ENCODE assay signal across 8 mouse cellular contexts in the genomic region with DNA sequence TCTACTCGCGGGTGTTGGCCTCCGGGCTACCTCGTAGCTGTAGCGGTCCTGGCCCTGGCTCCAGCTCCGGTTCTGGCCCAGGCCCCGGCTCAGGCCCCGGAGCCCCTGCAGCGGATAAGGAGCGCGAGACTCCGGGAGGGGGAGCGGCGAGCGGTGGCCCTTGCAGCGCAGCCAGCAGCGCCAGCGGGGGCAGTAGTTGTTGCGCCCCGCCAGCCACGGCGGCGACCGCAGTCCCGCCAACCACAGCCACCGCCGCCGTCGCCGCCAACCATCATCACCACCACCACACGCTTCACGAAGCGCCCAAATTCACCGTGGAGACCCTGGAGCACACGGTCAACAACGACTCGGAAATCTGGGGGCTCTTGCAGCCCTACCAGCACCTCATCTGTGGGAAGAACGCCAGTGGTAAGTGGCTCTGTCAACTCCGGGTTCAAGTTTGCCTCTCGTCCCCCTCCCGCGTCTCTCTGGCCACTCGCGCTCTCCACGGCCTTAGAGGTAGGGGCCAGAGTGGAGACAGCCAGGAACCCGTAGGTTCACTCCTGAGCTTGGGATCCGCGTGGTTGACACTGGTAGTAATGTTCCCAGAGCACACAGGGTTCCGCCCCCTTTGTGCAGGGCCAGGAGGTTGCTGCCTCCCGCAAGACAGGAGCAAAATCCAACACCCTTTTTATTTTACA. TPM values are rescaled to one million over a fixed set of nuclear protein-coding genes. Genes with fewer than 3 reads are reported as not detected.
DNase-seq lines count a peak whose midpoint lies in the region; ATAC-seq and TF ChIP-seq lines count a peak whose summit lies in the region.

No protein-coding gene starts in this region.

- H3K27ac ChIP-seq in cortical plate, adult 2 months (ENCODE audit: insufficient read depth, low read length): no peak overlapping the region
- H3K27ac ChIP-seq in limb, embryonic 12.5 days: no peak overlapping the region
- H3K27ac ChIP-seq in midbrain, postnatal 0 days (ENCODE audit: low read depth, low read length): peak overlapping the region; percentile 43; the same call in 1 of the 2 replicates

- WGBS in limb, embryonic 12.5 days: 2% methylated on average over 50 of the region's 50 CpGs
- WGBS in midbrain, postnatal 0 days: under 1% methylated on average over 49 of the region's 50 CpGs

- H3K9ac ChIP-seq in limb, embryonic 12.5 days (replicated peaks): peak overlapping the region; percentile 77
- H3K9ac ChIP-seq in midbrain, postnatal 0 days (replicated peaks; ENCODE audit: low read length, poor library complexity, severe bottlenecking): peak overlapping the region; percentile 66

- H3K27me3 ChIP-seq in limb, embryonic 12.5 days: peaks cover 17% of the 10 kb centered on the region
- no peaks in the 10 kb centered on the region for H3K27me3 ChIP-seq in midbrain, postnatal 0 days (ENCODE audit: insufficient read depth, low read length)

- no peaks in the 10 kb centered on the region for H3K4me1 ChIP-seq in cortical plate, adult 2 months (ENCODE audit: control insufficient read depth, insufficient read depth, low read length)
- peaks cover 29% of the 10 kb centered on the region for H3K4me1 ChIP-seq in limb, embryonic 12.5 days (replicated peaks)
- no peaks in the 10 kb centered on the region for H3K4me1 ChIP-seq in midbrain, postnatal 0 days (ENCODE audit: insufficient read depth, low read length)

- ATAC-seq in cerebellum, adult (ENCODE audit: insufficient number of reproducible peaks, low FRiP score, low TSS enrichment): no peak
- no peak for ATAC-seq in limb, embryonic 12.5 days (ENCODE audit: insufficient number of reproducible peaks, insufficient read depth, low FRiP score, low TSS enrichment, low read depth)
- ATAC-seq in midbrain, postnatal 0 days (ENCODE audit: low FRiP score): 0 out of 2 replicates have a peak, but pooled peaks have one; percentile 1

- H3K9me3 ChIP-seq in limb, embryonic 12.5 days: no peaks in the 10 kb centered on the region
- H3K9me3 ChIP-seq in midbrain, postnatal 0 days (ENCODE audit: low read length): no peaks in the 10 kb centered on the region

- intact Hi-C loops in heart, postnatal 14 days (cut with DNase I): loop anchor here (10.0 kb wide), 1 partner anchor 237 kb away; no protein-coding TSS in a partner anchor

- H3K4me2 ChIP-seq in limb, embryonic 12.5 days: peak overlapping the region; percentile 99
- peak overlapping the region; percentile 90 for H3K4me2 ChIP-seq in midbrain, postnatal 0 days (ENCODE audit: low read depth, low read length, poor library complexity, severe bottlenecking)

- peak overlapping the region; percentile 53 for H3K4me3 ChIP-seq in cortical plate, adult 2 months (ENCODE audit: insufficient read depth, low read length)
- H3K4me3 ChIP-seq in limb, embryonic 12.5 days (replicated peaks): peak overlapping the region; percentile 67
- H3K4me3 ChIP-seq in midbrain, postnatal 0 days (ENCODE audit: low read depth, low read length): peak overlapping the region; percentile 64

- DNase-seq in cerebellum, adult 11 months: peak; percentile 30
- DNase-seq in CD4-positive, CD25-positive, alpha-beta regulatory T cell, adult 2 months (ENCODE audit: low read depth, low spot score): peak; percentile 32
- peak; percentile 15 to 16 for DNase-seq in heart, postnatal 14 days
- peak; percentile 19 for DNase-seq in midbrain, postnatal 0 days (ENCODE audit: low spot score)
- no peak for DNase-seq in c-Kit-positive CD71-positive TER-119-positive erythroid progenitor cells, embryonic 14.5 days (ENCODE audit: low spot score)

- no peak for TF ChIP-seq CTCF in cortical plate, adult 2 months (IDR thresholded peaks at IDR 0.05; ENCODE audit: extremely low read depth, insufficient read depth, low read length)
- no peak for TF ChIP-seq CTCF in midbrain, postnatal 0 days (IDR thresholded peaks at IDR 0.05)

- no peak for TF ChIP-seq POLR2A in cortical plate, adult 2 months (IDR thresholded peaks at IDR 0.05; ENCODE audit: extremely low read depth, insufficient read depth, low read length)

- H3K36me3 ChIP-seq in limb, embryonic 12.5 days: no peaks in the 10 kb centered on the region
- no peaks in the 10 kb centered on the region for H3K36me3 ChIP-seq in midbrain, postnatal 0 days (ENCODE audit: insufficient read depth, low read length)

RNA-seq across cellular contexts. Expression of gene Btbd11, which starts 1.6 kb away (rescaled TPM):
- polyA plus RNA-seq in cortical plate, adult 2 months (2012; rRNA removed): 20.7 and 22.3 TPM in 2 replicates
- 1 to 10 TPM; 1.3 to 2.5 TPM for total RNA-seq in heart, postnatal 14 days (2021)
- polyA plus RNA-seq in limb, embryonic 12.5 days (2016; fragmentation: Nextera tagmentation; extraction: Ambion mirVana): 12.1 and 12.4 TPM in 2 replicates
- total RNA-seq in midbrain, postnatal 0 days (2014; rRNA removed): 47.4 and 47.6 TPM in 2 replicates
- 17.1 and 18.9 TPM in 2 replicates for polyA plus RNA-seq in midbrain, postnatal 0 days (2015; fragmentation: Nextera tagmentation; extraction: Ambion mirVana)
